Mouse (Mus musculus): ENCODE data around the gene Myh2.

Gene Myh2

DNA sequence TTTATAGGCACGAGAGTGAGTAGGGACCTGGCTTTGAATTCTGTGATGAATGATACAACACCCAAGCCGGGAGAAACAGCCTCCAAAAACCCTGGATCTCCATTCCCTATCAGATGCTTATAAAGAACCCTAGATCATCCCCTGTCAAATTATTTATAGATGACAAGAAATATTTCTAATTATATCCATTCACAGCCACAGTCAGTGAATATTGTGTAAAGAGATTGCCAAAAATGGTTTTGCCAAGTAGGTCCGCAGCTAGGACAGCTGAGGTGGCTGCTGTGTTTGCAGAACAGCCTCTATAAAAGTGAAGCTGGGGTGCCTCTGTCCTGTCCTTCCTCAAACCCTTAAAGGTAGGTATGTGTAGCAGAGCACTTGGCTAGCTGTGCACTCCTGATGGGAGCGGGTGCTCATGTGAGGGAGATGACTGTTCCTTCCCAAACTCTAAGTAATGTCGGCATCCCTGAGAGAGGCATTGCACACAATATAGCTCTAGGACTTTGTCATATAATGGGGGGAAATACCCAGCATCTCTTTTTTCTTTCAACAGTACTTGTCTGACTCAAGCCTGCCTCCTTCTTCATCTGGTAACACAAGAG, 66.8 kb downstream of the Myh2 start, which contains the start of gene Myh4:
Gene Myh4 (plus strand): TSS at position 549 of the 599 bp plus-strand sequence.
- DNase-seq (ENCODE audit: low spot score) = no peak

DNA sequence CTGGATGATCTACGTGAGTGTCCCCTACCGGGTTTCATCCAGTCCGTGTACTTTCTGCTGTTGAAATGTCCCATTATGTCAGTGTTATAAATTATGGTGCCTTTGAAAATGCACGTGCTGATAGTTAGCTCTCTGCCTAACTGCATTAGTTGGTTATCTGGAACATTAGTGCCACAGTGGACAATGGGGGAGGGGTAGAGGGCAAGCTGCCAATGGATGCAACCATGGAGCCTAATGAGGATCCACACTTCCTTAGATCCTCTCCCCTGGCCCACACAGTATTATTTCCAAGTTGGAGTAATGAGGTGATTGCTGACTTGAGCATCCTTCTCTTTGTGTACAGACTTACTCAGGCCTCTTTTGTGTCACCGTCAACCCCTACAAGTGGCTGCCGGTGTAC, 70.2 kb downstream of the Myh2 start:
- no peak for DNase-seq (ENCODE audit: low spot score)

All from T-cell, adult 2 months (primary cell).